Mouse (Mus musculus) embryo, embryonic 11 days (tissue): ENCODE data around the gene Ceacam19.

Source experiments
- DNase-seq: peaks from one replicate; pipeline ENCODE4 v3.0.0-alpha.2; 2015

Ceacam19 gene

DNA sequence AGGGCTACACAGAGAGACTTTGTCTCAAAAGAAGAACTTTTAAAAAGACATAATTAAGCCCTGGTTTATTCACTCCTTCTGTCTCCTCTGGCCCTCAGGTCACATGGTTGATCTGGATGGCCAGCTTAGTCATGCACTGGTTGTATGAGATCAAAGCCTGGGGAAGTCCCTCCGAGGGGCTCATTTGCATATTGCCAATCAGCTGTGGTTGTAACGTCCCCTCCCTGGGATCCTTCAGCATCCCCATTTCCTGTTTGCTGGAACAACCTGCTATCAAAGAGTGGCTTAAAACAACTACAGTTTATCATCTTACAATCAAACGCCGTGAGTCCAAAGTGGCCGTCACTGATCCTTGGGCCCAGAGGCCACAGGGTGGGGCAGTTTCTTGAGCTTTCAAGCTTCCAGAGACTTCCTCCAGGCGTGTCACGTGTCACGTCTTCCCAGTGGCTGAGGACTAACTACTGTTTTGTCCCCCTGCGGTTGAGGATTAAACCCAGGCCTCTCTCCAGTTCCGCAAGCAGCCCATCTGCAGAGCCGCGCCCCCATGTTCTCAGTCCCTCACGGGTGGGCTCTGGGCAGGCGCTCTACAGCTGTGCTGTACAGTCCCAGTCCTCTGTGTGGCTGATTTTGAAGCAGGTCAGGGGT, 10.9 kb downstream of the Ceacam19 start:
- no peak for DNase-seq

DNA sequence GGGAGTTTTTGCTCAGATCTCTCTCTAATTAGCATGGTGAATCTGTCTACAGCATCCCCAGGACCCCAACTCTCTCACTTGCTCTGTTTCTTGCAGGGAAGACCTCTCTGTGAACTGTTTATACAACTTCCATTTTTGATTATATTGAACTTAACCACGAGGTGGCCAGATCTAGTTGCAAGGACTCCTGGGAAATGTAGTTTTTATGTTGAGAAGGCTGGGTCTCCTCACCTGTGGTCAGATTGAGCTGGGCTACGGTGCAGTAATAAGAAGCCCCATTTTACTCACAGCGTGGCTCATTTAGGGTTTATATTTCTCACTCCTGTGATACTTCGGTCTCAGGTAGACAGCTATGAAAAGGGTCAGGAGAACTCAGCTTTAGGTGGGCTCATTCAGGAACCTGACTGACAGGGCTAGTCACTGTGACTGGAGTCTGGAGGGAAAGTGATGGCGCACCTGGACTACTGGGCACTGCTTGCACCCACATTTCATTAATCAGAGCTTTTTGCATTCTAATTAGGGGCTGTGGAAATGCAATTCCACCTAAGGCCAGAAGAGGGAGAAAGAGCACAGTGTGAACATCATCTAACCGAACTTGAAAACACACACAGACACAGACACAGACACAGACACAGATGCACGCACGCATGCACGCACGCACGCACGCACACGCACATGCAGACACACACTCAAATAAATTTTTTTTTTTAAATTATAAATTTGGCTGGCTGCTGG, 11.7 kb downstream of the Ceacam19 start:
- DNase-seq: peak; percentile 33

GRCm38 (mm10) chr7:19871943-19872601, 15.7 kb downstream of the Ceacam19 start:
- peak; percentile 42 for DNase-seq

DNA sequence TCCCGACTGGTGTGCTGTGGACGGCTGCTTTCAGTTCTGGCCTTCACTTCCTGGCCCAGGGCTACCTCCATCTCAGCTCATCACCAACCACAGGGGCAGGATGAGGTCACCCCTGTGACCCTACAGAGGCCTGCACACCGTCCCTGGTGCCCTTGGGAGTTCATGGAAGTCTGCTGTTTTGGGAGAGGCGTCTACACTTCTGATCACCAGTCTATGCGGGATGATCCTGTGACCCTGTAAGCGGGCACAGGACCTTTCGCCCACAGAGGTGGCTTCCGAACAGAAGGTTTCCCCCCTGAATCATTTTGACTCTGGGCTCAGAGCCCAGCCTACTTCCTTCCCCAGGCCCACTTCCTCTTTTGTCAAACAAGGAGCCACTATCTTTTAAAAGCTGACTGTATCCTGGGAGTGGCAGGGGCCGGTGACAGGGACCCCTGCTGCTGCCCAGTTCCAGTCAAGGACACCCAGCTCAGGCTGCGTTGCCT, 16.6 kb downstream of the Ceacam19 start:
- DNase-seq: no peak

DNA sequence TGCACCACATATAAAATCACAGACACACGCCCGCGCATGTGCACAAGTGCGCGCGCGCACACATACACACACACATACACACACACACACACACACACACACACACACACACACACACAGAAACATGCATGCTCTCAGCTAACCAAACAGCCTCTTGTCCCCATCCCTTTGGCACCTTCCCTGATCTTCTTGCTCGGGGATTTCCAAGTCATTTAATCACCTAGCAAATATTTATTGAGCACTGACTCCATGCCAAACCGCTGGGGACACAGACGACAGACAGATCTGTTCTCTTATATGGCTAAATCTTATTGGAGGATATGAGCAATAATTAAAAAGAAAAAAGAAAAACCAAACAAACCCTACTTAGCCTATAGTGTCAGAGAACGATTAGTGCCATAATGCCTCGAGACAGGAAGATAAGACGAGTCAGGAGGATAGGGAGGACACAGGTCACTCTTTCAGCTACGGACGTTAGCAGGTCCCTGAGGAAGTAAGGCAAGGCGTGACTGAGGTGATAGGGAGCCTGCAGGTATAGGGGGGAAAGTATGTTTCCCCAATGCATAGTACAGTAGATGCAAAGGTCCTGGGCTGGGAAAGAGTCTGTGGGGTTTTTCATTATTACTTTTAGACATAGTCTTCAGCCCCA, 19.9 kb downstream of the Ceacam19 start:
- DNase-seq: no peak

DNA sequence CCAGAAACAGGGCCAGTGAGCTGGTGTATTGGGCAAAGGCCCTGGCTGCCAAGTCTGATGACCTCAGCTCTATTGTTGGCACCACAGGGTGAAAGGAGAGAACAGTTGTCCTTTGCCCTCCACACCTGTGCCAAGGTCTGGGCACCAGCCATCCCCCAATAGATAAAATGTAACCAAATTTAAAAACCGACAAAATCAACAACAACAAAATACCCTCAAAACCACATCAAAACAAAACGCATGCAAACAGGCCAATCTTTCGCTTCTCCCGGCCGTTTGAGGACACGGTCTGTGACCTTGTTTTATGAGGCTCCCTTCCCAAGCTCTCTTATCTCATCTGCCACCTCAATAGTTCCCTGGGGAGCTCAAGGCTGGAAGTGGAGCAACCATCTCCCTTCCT, 21.3 kb downstream of the Ceacam19 start:
- no peak for DNase-seq

DNA sequence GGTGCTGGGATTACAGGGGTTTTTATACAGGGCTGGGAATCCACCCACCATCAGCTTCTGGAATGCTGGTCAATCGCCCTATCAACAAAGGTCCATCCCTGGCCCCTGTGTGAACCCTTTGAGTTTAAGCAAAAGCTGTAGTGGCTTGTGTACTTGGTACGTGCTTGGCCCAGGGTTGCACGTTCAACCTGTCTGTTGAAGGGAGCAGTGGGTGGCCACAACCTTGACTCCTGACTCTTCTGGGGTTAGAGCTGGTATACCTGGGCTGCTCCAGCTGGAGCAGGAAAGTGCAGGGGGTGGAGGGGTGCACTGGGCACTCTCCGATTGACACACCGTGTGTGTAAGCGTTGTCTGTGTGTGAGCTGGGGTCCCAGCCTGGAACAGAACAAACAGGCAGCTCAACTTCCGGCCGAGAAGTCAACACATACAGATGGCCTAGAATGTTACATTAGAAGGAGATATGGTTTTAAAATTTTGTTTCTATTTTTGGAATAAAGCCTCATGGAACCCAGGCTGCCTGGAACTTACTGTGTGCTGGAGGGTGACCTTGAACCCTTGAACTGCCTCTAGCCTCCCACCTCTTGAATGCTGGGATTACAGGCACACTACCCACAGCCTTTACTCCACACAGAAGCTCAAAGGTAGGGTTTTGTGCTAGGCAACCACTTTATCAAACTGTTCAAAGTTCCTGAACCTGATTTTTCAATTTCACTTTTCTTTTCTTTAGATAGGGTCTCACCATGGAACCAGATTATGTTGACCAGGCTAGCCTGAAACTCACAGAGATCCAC, 22.3 kb downstream of the Ceacam19 start:
- DNase-seq: no peak

DNA sequence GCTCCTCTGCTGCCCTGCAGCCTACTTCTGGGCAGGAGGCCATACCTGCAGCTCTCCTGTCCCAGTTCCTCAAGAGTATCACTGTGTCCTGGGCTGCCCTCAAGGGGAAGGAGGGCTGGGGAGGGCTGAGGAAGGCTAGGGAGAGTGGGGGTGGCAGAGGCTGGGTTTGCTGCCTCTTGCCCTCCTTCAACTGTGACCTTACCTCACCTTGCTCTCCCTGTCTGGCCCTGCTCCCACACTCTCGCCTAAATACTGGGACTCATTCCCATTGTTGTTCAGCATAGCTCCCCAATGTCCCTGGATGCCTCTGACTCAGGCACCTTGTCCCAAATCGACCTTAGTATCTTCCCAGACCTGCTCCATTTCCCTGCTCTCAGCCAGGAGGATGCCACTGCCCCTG, 23.5 kb downstream of the Ceacam19 start:
- no peak for DNase-seq

- DNase-seq: no peak
Measured at GRCm38 (mm10) chr7:19861199-19861598, 26.6 kb downstream of the Ceacam19 start, which contains the start of gene Ceacam16. Gene Ceacam16, minus strand, starts transcription at chr7:19861299.

DNA sequence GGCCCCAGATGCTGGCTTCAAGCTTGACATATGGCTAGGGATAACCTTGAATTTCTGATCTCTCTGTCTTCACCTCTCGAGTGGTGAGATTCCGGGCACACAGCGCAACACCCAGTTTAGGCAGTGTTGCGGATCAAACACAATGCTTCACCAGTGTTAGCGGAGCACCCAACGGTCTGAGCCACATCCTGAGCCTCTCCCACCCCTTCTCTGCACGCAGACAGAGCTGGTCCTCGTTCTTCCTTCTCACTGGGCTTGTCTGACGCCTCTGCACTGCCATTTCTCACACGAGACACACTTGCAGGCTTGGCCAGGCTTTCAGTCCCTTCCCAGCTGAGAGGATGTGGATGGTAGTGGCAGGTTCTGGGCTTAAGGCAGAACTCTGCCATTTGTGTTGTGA, 28.0 kb downstream of the Ceacam19 start:
- DNase-seq: no peak

- no peak for DNase-seq
Measured at GRCm38 (mm10) chr7:19856283-19856682, 31.5 kb downstream of the Ceacam19 start.

DNA sequence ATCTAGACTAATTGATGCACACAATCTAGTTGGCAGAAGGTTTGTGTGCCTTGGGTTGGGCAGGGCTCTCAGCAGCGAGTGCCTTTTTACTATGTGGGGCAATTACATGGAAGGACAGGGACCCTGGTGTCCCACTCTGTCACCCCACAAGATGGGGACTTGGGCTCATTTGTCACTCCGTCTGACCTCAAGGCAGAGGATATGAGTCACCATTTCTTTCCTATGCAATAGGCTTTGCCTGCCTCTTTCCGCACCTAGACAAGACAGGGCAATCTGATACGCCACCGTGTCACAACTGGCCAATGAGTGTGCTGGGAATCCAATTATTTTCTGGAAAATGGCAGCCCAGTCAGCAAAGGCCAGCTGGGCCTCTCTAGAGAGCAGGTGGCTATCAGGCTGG, 32.1 kb downstream of the Ceacam19 start:
- DNase-seq: no peak

DNA sequence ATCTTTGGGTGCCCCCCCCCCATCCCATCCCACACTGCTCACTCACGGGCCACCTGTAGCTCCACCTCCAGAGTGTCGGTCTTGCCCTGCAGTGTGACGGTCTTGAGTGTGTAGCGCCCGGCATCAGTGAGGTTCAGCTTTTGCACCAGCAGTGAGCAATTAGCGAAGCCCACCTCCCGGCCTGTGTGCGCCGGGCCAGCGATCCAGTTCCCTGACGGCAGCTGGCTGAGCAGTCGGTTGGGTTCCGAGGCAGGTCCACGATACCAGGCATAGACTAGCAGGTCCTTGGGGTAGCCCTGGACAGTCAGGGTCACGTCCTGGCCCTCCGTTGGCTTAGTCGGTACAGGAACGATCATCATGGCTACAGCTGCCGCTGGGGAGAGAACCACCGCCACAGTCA, 34.2 kb downstream of the Ceacam19 start:
- DNase-seq: no peak

- DNase-seq: peak; percentile 64
Measured at GRCm38 (mm10) chr7:19851858-19852570, 35.8 kb downstream of the Ceacam19 start, which contains the start of gene Gm19345. Gene Gm19345, plus strand, starts transcription at chr7:19852003.

- DNase-seq: no peak
Measured at GRCm38 (mm10) chr7:19844521-19845171, 43.1 kb downstream of the Ceacam19 start.

GRCm38 (mm10) chr7:19843561-19843960, 44.2 kb downstream of the Ceacam19 start:
- peak; percentile 73 for DNase-seq

DNA sequence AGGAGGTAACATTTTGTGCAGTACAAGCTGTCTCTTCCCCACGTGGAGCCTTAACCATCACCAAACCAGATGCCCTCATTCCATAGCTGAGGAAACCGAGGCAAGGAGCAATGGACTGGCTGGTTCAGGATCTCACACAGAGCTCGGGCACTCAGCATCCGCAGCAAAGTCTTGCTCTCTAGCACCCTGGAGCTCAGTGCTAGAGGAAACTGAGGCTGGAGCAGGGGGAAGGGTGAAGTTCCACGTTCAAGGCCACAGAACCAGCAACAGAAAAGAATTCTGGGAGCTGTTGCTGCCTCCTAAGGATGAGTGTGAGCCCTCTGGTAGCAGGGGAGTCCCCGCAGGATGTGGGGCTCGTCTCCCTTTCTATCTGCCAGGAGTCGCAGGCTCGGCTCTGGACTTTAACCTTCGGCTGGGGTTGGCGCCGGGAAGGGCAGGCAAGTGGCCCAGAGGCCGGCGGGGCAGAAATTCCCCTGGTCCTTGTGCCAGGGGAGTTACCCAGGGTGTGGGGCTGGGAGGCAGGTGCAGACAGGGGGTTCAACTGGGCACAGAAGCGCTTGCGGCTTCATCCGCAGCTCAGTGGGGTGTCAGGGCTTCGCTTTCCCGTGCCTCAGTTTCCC, 44.8 kb downstream of the Ceacam19 start:
- DNase-seq: no peak

DNA sequence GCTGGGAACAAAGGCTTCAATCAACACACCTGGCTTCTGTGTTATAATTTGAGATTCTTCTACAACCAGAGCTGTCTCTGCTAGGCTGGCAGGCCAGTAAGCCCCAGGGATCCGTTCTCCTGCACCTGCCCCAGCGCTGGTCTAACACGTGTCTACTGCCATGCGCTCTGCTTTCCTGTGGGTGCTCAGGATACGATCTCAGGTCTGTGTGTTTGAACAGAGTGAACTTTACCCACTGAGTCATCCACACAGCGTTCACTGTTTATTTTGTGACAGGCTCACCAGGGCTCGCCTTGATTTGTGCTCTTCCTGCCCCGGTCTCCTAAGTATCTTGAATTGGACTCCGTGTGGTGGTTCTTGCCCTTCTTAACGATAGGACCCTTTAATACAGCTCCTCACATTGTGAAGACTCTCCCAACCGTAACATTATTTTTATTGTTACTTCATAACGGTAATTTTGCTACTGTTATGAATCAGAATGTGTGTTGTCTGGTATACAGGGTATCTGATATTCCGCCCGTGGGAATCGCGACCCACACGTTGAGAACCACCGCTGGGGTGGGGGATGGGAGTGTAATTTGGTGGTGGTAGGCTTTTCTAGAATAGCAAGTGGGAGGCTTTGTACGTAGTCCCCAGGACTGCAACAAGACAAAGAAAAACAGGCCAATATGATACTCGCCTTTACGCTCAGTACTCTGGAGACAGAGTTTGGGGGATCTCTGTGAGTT, 45.9 kb downstream of the Ceacam19 start:
- no peak for DNase-seq

DNA sequence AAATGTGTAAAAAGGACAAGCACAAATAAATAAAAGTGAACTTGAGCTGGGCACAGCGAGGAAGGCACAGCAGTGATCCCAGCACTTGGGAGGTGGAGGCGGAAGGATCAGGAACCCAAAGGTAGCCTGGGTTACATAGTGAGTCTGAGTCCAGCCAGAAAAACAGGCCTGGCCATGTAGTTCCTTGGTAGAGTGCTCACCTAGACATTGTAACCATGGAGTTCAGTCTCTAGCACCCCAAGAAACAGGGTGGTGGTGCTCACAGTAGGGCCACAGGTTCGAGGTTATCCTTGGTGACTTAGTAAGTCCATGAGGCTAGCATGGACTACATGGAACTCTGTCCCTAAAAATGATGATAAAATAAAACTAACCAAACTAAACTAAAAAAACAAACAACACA, 46.8 kb downstream of the Ceacam19 start:
- no peak for DNase-seq

- no peak for DNase-seq
Measured at GRCm38 (mm10) chr7:19840371-19840770, 47.4 kb downstream of the Ceacam19 start.
